Mouse (Mus musculus): Measurements from ENCODE around the gene Zc3h13. TPM values are rescaled to one million over a fixed set of nuclear protein-coding genes. Genes with fewer than 3 reads are reported as not detected.

Zc3h13 gene
- 32.8 and 36.2 TPM in 2 replicates for polyA plus RNA-seq (2016; fragmentation: Nextera tagmentation; extraction: Ambion mirVana)

GRCm38 (mm10) chr14:75284193-75284915 lies at the start of gene Zc3h13:
Zc3h13 (plus strand) TSS chr14:75284373.
- Histone ChIP-seq H3K4me1 (peaks cover 19% of the 10 kb centered on the region), H3K27ac (replicated peaks) (peak within 1 kb of the TSS; percentile 91), H3K36me3 (no peaks in the 10 kb centered on the region), H3K4me3 (peak within 1 kb of the TSS; percentile 99), H3K9me3 (replicated peaks) (no peaks in the 10 kb centered on the region), H3K27me3 (ENCODE audit: low read depth, poor library complexity, severe bottlenecking) (no peaks in the 10 kb centered on the region)
- WGBS: under 1% methylated on average over 60 of the region's 61 CpGs
- DNase-seq (ENCODE audit: low spot score): peak; percentile 96

- WGBS: 83% methylated on average over 8 of the region's 8 CpGs
- peaks cover 24% of the 10 kb centered on the region for H3K27me3 ChIP-seq (ENCODE audit: low read depth, poor library complexity, severe bottlenecking)
- no peak for DNase-seq (ENCODE audit: low spot score)
- H3K4me3 ChIP-seq: peak overlapping the region; percentile 26
- no peaks in the 10 kb centered on the region for H3K9me3 ChIP-seq (replicated peaks)
- no peaks in the 10 kb centered on the region for H3K36me3 ChIP-seq
- H3K4me1 ChIP-seq: peaks cover 20% of the 10 kb centered on the region
- peak overlapping the region; percentile 33 for H3K27ac ChIP-seq (replicated peaks)
These were observed 48.6 kb upstream of the Zc3h13 start for GRCm38 (mm10) chr14:75235552-75235951.

DNA sequence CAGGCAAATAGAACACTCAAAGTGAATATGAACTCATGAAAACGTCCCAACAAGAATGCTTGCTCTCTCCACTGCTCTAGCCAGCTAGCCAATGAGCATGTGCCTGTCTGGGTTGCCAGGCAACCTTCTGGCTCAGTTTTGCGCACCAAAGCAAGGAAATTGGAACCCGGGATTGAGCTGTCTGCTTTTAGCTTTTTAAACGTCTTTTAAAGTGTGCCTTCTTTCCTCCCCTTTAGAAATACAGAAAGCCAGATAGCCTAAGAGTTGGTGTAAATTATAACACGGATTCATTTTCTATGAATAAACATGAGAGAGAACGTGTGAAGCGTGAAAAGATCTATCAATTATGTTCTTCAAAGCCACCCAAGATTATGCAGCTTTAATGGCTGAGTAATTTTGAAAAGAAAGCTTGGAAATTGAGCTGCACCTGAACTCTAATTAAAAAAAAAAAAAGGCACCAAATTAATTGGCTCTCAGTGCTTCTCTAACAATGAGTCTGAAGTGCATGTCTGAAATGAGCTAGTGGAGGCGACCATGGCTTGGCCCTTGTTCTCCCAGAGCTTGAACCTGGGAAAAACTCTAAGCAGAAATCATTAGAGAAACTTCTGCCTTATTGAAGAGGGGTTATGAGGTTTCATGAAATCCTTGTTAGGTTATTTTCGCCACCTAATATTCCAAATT lies 48.1 kb upstream of the Zc3h13 start:
- 31% methylated on average over 9 of the region's 9 CpGs for WGBS
- Histone ChIP-seq H3K4me3 (peak overlapping the region; percentile 26), H3K27me3 (ENCODE audit: low read depth, poor library complexity, severe bottlenecking) (peaks cover 24% of the 10 kb centered on the region), H3K4me1 (peaks cover 20% of the 10 kb centered on the region), H3K27ac (replicated peaks) (peak overlapping the region; percentile 59; the same call in 1 of the 2 replicates), H3K36me3 (no peaks in the 10 kb centered on the region), H3K9me3 (replicated peaks) (no peaks in the 10 kb centered on the region)
- DNase-seq (ENCODE audit: low spot score): peak; percentile 56

GRCm38 (mm10) chr14:75236636-75237003 lies 47.6 kb upstream of the Zc3h13 start:
- Histone ChIP-seq H3K9me3 (replicated peaks) (no peaks in the 10 kb centered on the region), H3K27ac (replicated peaks) (0 out of 2 replicates have a peak overlapping the region, but pooled peaks have one; percentile 59), H3K27me3 (ENCODE audit: low read depth, poor library complexity, severe bottlenecking) (peaks cover 24% of the 10 kb centered on the region), H3K4me1 (peaks cover 20% of the 10 kb centered on the region), H3K36me3 (no peaks in the 10 kb centered on the region), H3K4me3 (no peak overlapping the region)
- WGBS: 77% methylated on average over 4 of the region's 4 CpGs
- DNase-seq (ENCODE audit: low spot score): peak; percentile 16

DNA sequence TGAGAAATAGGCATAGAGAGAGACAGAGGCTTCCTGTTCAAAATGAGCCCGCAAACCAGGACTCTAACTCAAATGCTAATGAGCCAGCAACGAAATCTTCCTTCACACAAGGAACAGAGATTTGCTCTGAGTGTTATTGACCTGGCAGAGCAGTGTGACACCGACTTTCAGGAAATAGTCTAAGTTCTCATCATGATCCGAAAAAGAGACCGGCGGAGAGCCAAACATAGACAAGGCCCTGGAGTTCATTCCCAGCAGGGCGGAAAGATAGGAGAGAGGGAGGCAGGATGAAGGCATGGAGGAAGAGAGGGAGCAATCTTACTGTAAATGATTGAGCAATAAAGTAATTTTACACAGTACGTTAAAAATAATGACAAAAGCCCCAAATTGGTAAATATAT lies 47.1 kb upstream of the Zc3h13 start:
- H3K9me3 ChIP-seq (replicated peaks): no peaks in the 10 kb centered on the region
- 90% methylated on average over 8 of the region's 8 CpGs for WGBS
- no peak for DNase-seq (ENCODE audit: low spot score)
- H3K4me3 ChIP-seq: no peak overlapping the region
- H3K36me3 ChIP-seq: no peaks in the 10 kb centered on the region
- peaks cover 24% of the 10 kb centered on the region for H3K27me3 ChIP-seq (ENCODE audit: low read depth, poor library complexity, severe bottlenecking)
- no peak overlapping the region for H3K27ac ChIP-seq (replicated peaks)
- peaks cover 20% of the 10 kb centered on the region for H3K4me1 ChIP-seq

DNA sequence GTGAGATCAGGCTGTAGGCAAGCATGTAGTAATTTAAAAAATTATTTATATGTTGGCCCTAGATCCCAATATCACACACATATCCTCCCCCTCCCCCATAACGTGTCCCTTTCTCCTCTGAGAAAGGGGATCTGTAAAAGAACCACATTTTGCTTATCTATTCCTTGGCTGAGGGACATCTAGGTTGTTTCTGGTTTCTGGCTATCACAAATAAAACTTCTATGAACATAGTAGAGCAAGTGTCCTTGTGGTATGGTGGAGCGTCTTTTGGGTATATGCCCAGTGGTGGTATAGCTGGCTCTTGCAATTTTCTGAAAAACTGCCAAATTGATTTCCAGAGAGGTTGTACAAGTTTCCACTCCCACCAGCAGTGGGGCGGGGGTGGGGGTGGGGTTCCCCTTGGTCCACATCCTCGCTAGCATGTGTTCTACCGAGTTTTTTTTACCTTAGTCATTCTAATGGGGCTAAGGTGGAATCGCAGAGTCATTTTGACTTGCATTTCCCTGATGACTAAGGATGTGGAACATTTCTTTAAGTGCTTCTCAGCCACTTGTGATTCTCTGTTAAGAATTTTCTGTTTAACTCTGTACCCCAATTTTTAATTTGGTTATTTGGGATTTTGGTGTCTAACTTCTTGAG lies 46.0 kb upstream of the Zc3h13 start:
- Histone ChIP-seq H3K36me3 (no peaks in the 10 kb centered on the region), H3K4me3 (no peak overlapping the region), H3K27ac (replicated peaks) (no peak overlapping the region), H3K4me1 (peaks cover 20% of the 10 kb centered on the region), H3K9me3 (replicated peaks) (no peaks in the 10 kb centered on the region), H3K27me3 (ENCODE audit: low read depth, poor library complexity, severe bottlenecking) (peaks cover 22% of the 10 kb centered on the region)
- WGBS: 90% methylated on average over 6 of the region's 6 CpGs
- no peak for DNase-seq (ENCODE audit: low spot score)

DNA sequence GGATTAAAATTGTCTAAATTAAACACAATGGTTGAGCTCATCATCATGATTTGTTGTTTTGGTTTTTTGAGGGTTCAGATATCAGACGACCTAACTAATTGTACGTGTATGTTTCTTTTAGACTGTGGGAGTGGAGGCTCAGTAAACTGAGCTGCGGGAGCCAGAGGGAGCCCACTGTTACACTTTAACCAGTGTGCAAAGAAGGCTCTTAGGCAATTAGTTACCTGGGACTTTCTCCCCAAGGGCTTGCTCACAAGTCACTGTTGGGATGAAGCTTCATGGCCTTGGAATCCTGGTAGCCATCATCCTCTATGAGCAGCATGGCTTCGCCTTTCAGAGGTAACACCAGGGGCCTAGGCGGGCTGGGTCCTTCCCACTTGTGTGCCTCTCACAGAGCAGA lies 42.1 kb upstream of the Zc3h13 start, which contains the start of gene Cpb2:
Gene Cpb2 (plus strand): TSS at position 201 of the 400 bp plus-strand sequence.
- Histone ChIP-seq H3K4me3 (no peak within 1 kb of the TSS), H3K27me3 (ENCODE audit: low read depth, poor library complexity, severe bottlenecking) (peaks cover 12% of the 10 kb centered on the region; the same call in 1 of the 2 replicates), H3K27ac (replicated peaks) (no peak within 1 kb of the TSS), H3K9me3 (replicated peaks) (no peaks in the 10 kb centered on the region), H3K36me3 (no peaks in the 10 kb centered on the region), H3K4me1 (peaks cover 1% of the 10 kb centered on the region)
- 93% methylated on average over 5 of the region's 5 CpGs for WGBS
- no peak for DNase-seq (ENCODE audit: low spot score)

GRCm38 (mm10) chr14:75246024-75247000 lies 37.9 kb upstream of the Zc3h13 start:
- Histone ChIP-seq H3K9me3 (replicated peaks) (no peaks in the 10 kb centered on the region), H3K27me3 (ENCODE audit: low read depth, poor library complexity, severe bottlenecking) (no peaks in the 10 kb centered on the region), H3K4me3 (no peak overlapping the region), H3K4me1 (no peaks in the 10 kb centered on the region), H3K36me3 (no peaks in the 10 kb centered on the region), H3K27ac (replicated peaks) (no peak overlapping the region)
- 83% methylated on average over 11 of the region's 11 CpGs for WGBS
- DNase-seq (ENCODE audit: low spot score): no peak

GRCm38 (mm10) chr14:75250432-75250831 lies 33.7 kb upstream of the Zc3h13 start:
- no peaks in the 10 kb centered on the region for H3K36me3 ChIP-seq
- no peaks in the 10 kb centered on the region for H3K9me3 ChIP-seq (replicated peaks)
- no peaks in the 10 kb centered on the region for H3K27me3 ChIP-seq (ENCODE audit: low read depth, poor library complexity, severe bottlenecking)
- no peak overlapping the region for H3K27ac ChIP-seq (replicated peaks)
- no peaks in the 10 kb centered on the region for H3K4me1 ChIP-seq
- DNase-seq (ENCODE audit: low spot score): no peak
- no peak overlapping the region for H3K4me3 ChIP-seq
- WGBS: 88% methylated on average over 3 of the region's 3 CpGs

- 56% methylated on average over 5 of the region's 5 CpGs for WGBS
- Histone ChIP-seq H3K4me3 (no peak overlapping the region), H3K4me1 (no peaks in the 10 kb centered on the region), H3K27ac (replicated peaks) (no peak overlapping the region), H3K27me3 (ENCODE audit: low read depth, poor library complexity, severe bottlenecking) (no peaks in the 10 kb centered on the region), H3K9me3 (replicated peaks) (no peaks in the 10 kb centered on the region), H3K36me3 (no peaks in the 10 kb centered on the region)
- DNase-seq (ENCODE audit: low spot score): no peak
These were observed 27.7 kb upstream of the Zc3h13 start for GRCm38 (mm10) chr14:75256521-75256920.

GRCm38 (mm10) chr14:75269531-75269930 lies 14.6 kb upstream of the Zc3h13 start:
- Histone ChIP-seq H3K4me1 (no peaks in the 10 kb centered on the region), H3K4me3 (no peak overlapping the region)
- no peak for DNase-seq (ENCODE audit: low spot score)

DNA sequence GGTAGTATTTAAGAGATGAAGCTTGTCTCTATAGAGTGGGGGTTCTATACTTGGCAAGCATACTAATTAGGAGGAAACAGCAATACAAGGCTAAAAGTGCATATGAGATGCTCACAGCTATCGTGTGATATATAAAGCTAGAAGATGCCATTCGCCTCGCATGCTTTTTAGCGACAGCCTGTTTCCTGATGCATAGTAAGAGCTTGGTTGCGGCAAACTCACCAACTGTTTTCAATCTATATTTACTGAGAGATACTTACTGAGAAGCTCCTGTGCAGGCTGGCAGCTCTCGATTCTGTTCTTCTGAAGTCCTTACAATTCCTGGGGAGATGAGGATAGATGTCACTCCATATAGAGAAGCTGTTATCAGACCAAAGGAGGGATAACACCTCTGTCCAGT lies 4.5 kb upstream of the Zc3h13 start:
- no peak for DNase-seq (ENCODE audit: low spot score)
- Histone ChIP-seq H3K27ac (replicated peaks) (no peak overlapping the region), H3K9me3 (replicated peaks) (no peaks in the 10 kb centered on the region), H3K36me3 (no peaks in the 10 kb centered on the region), H3K4me3 (no peak overlapping the region), H3K4me1 (peaks cover 7% of the 10 kb centered on the region), H3K27me3 (ENCODE audit: low read depth, poor library complexity, severe bottlenecking) (no peaks in the 10 kb centered on the region)
- WGBS: 89% methylated on average over 6 of the region's 6 CpGs

More at GRCm38 (mm10) chr14:75269531-75269930, 14.6 kb upstream of the Zc3h13 start:
- H3K27me3 ChIP-seq (ENCODE audit: low read depth, poor library complexity, severe bottlenecking): no peaks in the 10 kb centered on the region
- H3K36me3 ChIP-seq: no peaks in the 10 kb centered on the region
- H3K27ac ChIP-seq (replicated peaks): no peak overlapping the region
- 88% methylated on average over 5 of the region's 5 CpGs for WGBS
- no peaks in the 10 kb centered on the region for H3K9me3 ChIP-seq (replicated peaks)

Data from midbrain, embryonic 10.5 days (tissue).